ENCODE assay signal across 8 mouse cellular contexts in genomic region chr4:129983764-129984420, GRCm38 (mm10). TPM values are rescaled to one million over a fixed set of nuclear protein-coding genes. Genes with fewer than 3 reads are reported as not detected.
DNase-seq lines count a peak whose midpoint lies in the region; ATAC-seq and TF ChIP-seq lines count a peak whose summit lies in the region.

No protein-coding gene starts in this region.

- peak; percentile 35; the same call in 1 of the 2 replicates for TF ChIP-seq CTCF in spleen, adult 2 months (IDR thresholded peaks at IDR 0.05; ENCODE audit: extremely low read depth, insufficient read depth, insufficient read length, insufficient replicate concordance)
- peak; percentile 52; the same call in 1 of the 2 replicates for TF ChIP-seq CTCF in small intestine, adult 2 months (IDR thresholded peaks at IDR 0.05; ENCODE audit: extremely low read depth, insufficient read length, insufficient replicate concordance, low read depth, low read length)

- no peaks in the 10 kb centered on the region for H3K36me3 ChIP-seq in spleen, adult 2 months (ENCODE audit: control insufficient read depth, insufficient read depth, low read length)
- no peaks in the 10 kb centered on the region for H3K36me3 ChIP-seq in embryonic facial prominence, embryonic 12.5 days
- no peaks in the 10 kb centered on the region for H3K36me3 ChIP-seq in limb, embryonic 10.5 days
- H3K36me3 ChIP-seq in midbrain, embryonic 13.5 days: no peaks in the 10 kb centered on the region
- no peaks in the 10 kb centered on the region for H3K36me3 ChIP-seq in small intestine, adult 2 months (ENCODE audit: control insufficient read depth, insufficient read depth, low read length)

- no peaks in the 10 kb centered on the region for H3K9me3 ChIP-seq in embryonic facial prominence, embryonic 12.5 days
- no peaks in the 10 kb centered on the region for H3K9me3 ChIP-seq in limb, embryonic 10.5 days (replicated peaks)
- no peaks in the 10 kb centered on the region for H3K9me3 ChIP-seq in midbrain, embryonic 13.5 days

- no peak overlapping the region for H3K27ac ChIP-seq in spleen, adult 2 months (ENCODE audit: insufficient read depth, low read length)
- no peak overlapping the region for H3K27ac ChIP-seq in embryonic facial prominence, embryonic 12.5 days
- no peak overlapping the region for H3K27ac ChIP-seq in limb, embryonic 10.5 days
- peak overlapping the region; percentile 89 for H3K27ac ChIP-seq in midbrain, embryonic 13.5 days
- no peak overlapping the region for H3K27ac ChIP-seq in small intestine, adult 2 months (ENCODE audit: insufficient read depth, low read depth, low read length)

- ATAC-seq in embryonic facial prominence, embryonic 12.5 days (ENCODE audit: insufficient number of reproducible peaks, insufficient read depth, low FRiP score, low TSS enrichment): no peak; the same call in 1 of the 2 replicates
- ATAC-seq in midbrain, embryonic 13.5 days: peak; percentile 14

- peaks cover 37% of the 10 kb centered on the region for H3K27me3 ChIP-seq in spleen, adult 2 months (ENCODE audit: control insufficient read depth, insufficient read depth, low read length)
- peaks cover 76% of the 10 kb centered on the region for H3K27me3 ChIP-seq in embryonic facial prominence, embryonic 12.5 days
- peaks cover 97% of the 10 kb centered on the region for H3K27me3 ChIP-seq in limb, embryonic 10.5 days (ENCODE audit: low read depth, poor library complexity, severe bottlenecking)
- peaks cover 19% of the 10 kb centered on the region for H3K27me3 ChIP-seq in midbrain, embryonic 13.5 days
- H3K27me3 ChIP-seq in small intestine, adult 2 months (ENCODE audit: control insufficient read depth, insufficient read depth, low read length): peaks cover 67% of the 10 kb centered on the region

- no peak for TF ChIP-seq POLR2A in spleen, adult 2 months (IDR thresholded peaks at IDR 0.05; ENCODE audit: low read depth, low read length)
- no peak for TF ChIP-seq POLR2A in small intestine, adult 2 months (IDR thresholded peaks at IDR 0.05; ENCODE audit: low read depth, low read length)

- H3K9ac ChIP-seq in embryonic facial prominence, embryonic 12.5 days: 0 out of 2 replicates have a peak overlapping the region, but pooled peaks have one; percentile 79
- H3K9ac ChIP-seq in midbrain, embryonic 13.5 days (replicated peaks): peak overlapping the region; percentile 94

- peaks cover 29% of the 10 kb centered on the region for H3K4me1 ChIP-seq in spleen, adult 2 months (ENCODE audit: control insufficient read depth, insufficient read depth, insufficient read length)
- H3K4me1 ChIP-seq in embryonic facial prominence, embryonic 12.5 days: peaks cover 51% of the 10 kb centered on the region
- peaks cover 54% of the 10 kb centered on the region for H3K4me1 ChIP-seq in limb, embryonic 10.5 days
- peaks cover 71% of the 10 kb centered on the region for H3K4me1 ChIP-seq in midbrain, embryonic 13.5 days (replicated peaks)
- H3K4me1 ChIP-seq in small intestine, adult 2 months (ENCODE audit: control insufficient read depth, insufficient read depth, insufficient read length, low read length): peaks cover 12% of the 10 kb centered on the region; the same call in 1 of the 2 replicates

- peak overlapping the region; percentile 93 for H3K4me2 ChIP-seq in embryonic facial prominence, embryonic 12.5 days (replicated peaks)
- peak overlapping the region; percentile 92 for H3K4me2 ChIP-seq in midbrain, embryonic 13.5 days (replicated peaks)

- DNase-seq in spleen, adult 2 months (ENCODE audit: low read depth in 1 of 2, low spot score in 2 of 2): peak in 1 of 2 experiments; percentile 58
- no peak for DNase-seq in spleen, postnatal 14 days (ENCODE audit: low spot score in 2 of 2)
- DNase-seq in heart, adult 9 months (ENCODE audit: low spot score in 2 of 2): peak; percentile 53 to 65
- DNase-seq in kidney, adult 8-10 months: peak; percentile 54 to 67
- peak; percentile 72 for DNase-seq in limb, embryonic 10.5 days (ENCODE audit: low spot score)

- 6% methylated on average over 15 of the region's 15 CpGs for WGBS in spleen, adult 2 months
- WGBS in embryonic facial prominence, embryonic 12.5 days: 3% methylated on average over 15 of the region's 15 CpGs
- 3% methylated on average over 15 of the region's 15 CpGs for WGBS in limb, embryonic 10.5 days
- 4% methylated on average over 15 of the region's 15 CpGs for WGBS in midbrain, embryonic 13.5 days
- 3% methylated on average over 15 of the region's 15 CpGs for WGBS in small intestine, adult 2 months

- H3K4me3 ChIP-seq in spleen, adult 2 months (ENCODE audit: extremely low read depth, insufficient read depth, insufficient read length): no peak overlapping the region
- H3K4me3 ChIP-seq in embryonic facial prominence, embryonic 12.5 days: peak overlapping the region; percentile 64
- peak overlapping the region; percentile 67 for H3K4me3 ChIP-seq in limb, embryonic 10.5 days
- peak overlapping the region; percentile 84 for H3K4me3 ChIP-seq in midbrain, embryonic 13.5 days (replicated peaks)
- no peak overlapping the region for H3K4me3 ChIP-seq in small intestine, adult 2 months (ENCODE audit: low read depth, low read length)

RNA-seq across cellular contexts. Expression of gene Adgrb2, which starts 0.8 kb away (rescaled TPM):
- polyA plus RNA-seq in spleen, adult 2 months (2012; rRNA removed): 4.0 and 6.4 TPM in 2 replicates
- 7.6 and 8.2 TPM in 2 replicates for polyA plus RNA-seq in embryonic facial prominence, embryonic 12.5 days (2016; fragmentation: Nextera tagmentation; extraction: Ambion mirVana)
- 0.45 and 0.84 TPM in 2 replicates for polyA plus RNA-seq in limb, embryonic 10.5 days (2016; fragmentation: Nextera tagmentation; extraction: Ambion mirVana)
- polyA plus RNA-seq in midbrain, embryonic 13.5 days (2015; fragmentation: Nextera tagmentation; extraction: Ambion mirVana): 7.0 and 11.0 TPM in 2 replicates
- polyA plus RNA-seq in small intestine, adult 2 months (2012; rRNA removed): 1.7 and 2.3 TPM in 2 replicates

RNA-seq across cellular contexts. Expression of gene Spocd1, which starts 54.8 kb away (rescaled TPM):
- 0.07 and 0.11 TPM in 2 replicates for polyA plus RNA-seq in spleen, adult 2 months (2012; rRNA removed)
- polyA plus RNA-seq in embryonic facial prominence, embryonic 12.5 days (2016; fragmentation: Nextera tagmentation; extraction: Ambion mirVana): 0.06 TPM in 1 of 2 replicates, not detected in the other
- 0.06 TPM in 1 of 2 replicates, not detected in the other for polyA plus RNA-seq in limb, embryonic 10.5 days (2016; fragmentation: Nextera tagmentation; extraction: Ambion mirVana)
- not detected in 2 replicates for polyA plus RNA-seq in midbrain, embryonic 13.5 days (2015; fragmentation: Nextera tagmentation; extraction: Ambion mirVana)
- polyA plus RNA-seq in small intestine, adult 2 months (2012; rRNA removed): not detected in 2 replicates

Comparison
In these comparisons a context has a peak if more than half of its experiments do, and no peak if none do; other contexts are left out.
1. DNase-seq: peak in heart, adult 9 months (2 of 2), kidney, adult 8-10 months (2 of 2) and limb, embryonic 10.5 days (single experiment); none in spleen, postnatal 14 days (0 of 2).
2. H3K4me3 ChIP-seq: peak in embryonic facial prominence, embryonic 12.5 days (single experiment), limb, embryonic 10.5 days (single experiment) and midbrain, embryonic 13.5 days (single experiment); none in spleen, adult 2 months (single experiment) and small intestine, adult 2 months (single experiment).